Mouse (Mus musculus) olfactory bulb, adult 2 months (tissue): Measurements from ENCODE around the gene Mtmr4.

ENCODE experiments used
- CTCF ChIP-seq: fragments of 200-500 bp; IDR thresholded peaks from 2 replicates; pipeline ENCODE4 v1.5.1; 2012; ENCODE audit warnings: low read depth, mild to moderate bottlenecking, low read length, moderate library complexity; ENCODE audit not compliant: insufficient read depth
- POLR2A ChIP-seq: fragments of 200-500 bp; IDR thresholded peaks from 2 replicates; pipeline ENCODE4 v1.6.1; 2012; ENCODE audit warnings: mild to moderate bottlenecking, low read depth, low read length, moderate library complexity; ENCODE audit not compliant: insufficient read depth

GRCm38 (mm10) chr11:87580543-87581085, 11.3 kb upstream of the Mtmr4 start:
- TF ChIP-seq CTCF (no peak), POLR2A (no peak)
